Mouse (Mus musculus): ENCODE data around the gene Efcab11. TPM values are rescaled to one million over a fixed set of nuclear protein-coding genes. Genes with fewer than 3 reads are reported as not detected.

Efcab11 gene
- polyA plus RNA-seq (2014; fragmentation: Nextera tagmentation; extraction: Ambion mirVana) = 8.4 and 12.5 TPM in 2 replicates

DNA sequence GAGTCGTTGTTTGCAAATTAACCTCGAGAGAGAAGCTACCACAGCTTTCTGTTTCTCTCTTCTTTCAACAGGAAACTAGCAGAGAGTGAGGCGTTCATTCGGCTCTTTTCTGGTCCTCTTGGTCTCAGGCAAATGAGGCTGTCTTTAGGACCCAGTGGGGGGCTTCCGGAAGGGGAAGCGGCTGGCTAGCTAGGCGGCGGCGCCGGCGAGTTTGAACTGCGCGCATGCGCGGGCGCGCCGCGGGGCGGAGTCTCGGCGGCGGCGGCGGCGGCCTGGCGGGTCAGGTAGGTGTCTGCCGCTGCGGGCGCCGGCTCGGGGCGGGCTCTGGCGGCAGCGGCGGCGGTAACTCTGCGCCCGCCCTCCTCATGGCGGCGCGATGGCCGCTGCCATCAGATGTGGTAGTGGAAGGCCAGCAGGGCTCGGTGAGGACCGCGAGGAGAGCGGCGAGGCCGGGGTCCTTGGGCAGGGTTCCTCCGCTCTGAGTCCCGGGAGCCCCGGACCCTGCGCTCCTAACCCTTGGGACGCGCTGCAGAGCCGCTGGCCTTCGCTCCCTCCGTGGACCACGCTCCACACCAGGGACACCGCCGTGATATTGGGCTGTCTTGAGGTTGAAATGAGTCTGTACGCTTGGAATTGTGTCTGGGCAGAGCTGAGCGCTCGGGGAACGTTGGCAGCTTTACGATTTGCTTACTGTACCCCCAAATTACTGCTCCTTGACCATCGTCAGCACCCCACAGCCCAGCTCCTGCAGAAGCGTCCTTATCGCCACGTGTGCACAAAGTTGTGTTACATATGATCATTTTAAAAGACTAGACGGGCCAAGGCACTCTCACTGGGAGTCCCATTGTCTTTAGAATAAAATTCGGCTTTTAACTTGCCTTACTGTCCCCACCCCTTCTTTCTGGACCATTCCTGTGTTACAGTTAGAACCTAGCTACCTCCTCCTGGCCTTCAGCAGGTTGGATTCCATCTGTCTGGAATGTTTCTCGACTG, at the start of gene Efcab11, which contains the start of gene Tdp1:
Gene Efcab11 (minus strand): TSS at position 171 of the 993 bp plus-strand sequence.
Gene Tdp1 (plus strand): TSS at position 249 of the 993 bp plus-strand sequence.
- Histone ChIP-seq H3K4me1 (ENCODE audit: control insufficient read depth, insufficient read depth, low read length) (peaks cover 15% of the 10 kb centered on the region), H3K9ac (ENCODE audit: low read length) (peak within 1 kb of the TSS; percentile 89), H3K4me3 (ENCODE audit: low read depth, low read length) (peak within 1 kb of the TSS; percentile 71), H3K27ac (ENCODE audit: low read depth, low read length) (peak within 1 kb of the TSS; percentile 76), H3K9me3 (replicated peaks; ENCODE audit: control insufficient read depth, low read length) (no peaks in the 10 kb centered on the region), H3K4me2 (ENCODE audit: low read length) (peak within 1 kb of the TSS; percentile 71), H3K27me3 (replicated peaks; ENCODE audit: control insufficient read depth, insufficient read depth, low read length) (no peaks in the 10 kb centered on the region), H3K36me3 (ENCODE audit: control insufficient read depth, insufficient read depth, low read length) (0 out of 2 replicates have a peak, but pooled peaks cover 6% of the 10 kb centered on the region)
- DNase-seq (ENCODE audit: low spot score) (peak; percentile 97), ATAC-seq (peak; percentile 84)
- WGBS = under 1% methylated on average over 68 of the region's 73 CpGs

DNA sequence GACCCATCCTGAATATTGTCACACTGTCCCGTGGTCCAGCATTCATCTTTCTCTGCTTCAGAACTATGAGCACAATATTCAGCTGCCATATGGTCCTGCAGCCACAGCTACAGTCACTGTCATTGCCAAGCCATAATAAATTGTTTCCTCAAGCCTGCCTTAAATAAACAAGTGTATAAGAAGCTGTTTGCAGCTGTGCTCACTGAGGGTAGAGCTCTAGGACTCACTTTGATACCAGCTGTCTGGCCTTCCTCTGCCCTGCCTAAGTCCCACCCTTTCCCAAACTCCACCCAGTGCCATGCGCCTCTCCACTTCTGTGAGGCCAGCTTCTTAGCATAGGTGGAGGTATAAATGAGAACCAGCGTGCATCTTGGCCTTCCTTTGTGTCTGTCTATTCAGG, 49.4 kb upstream of the Efcab11 start:
- no peaks in the 10 kb centered on the region for H3K9me3 ChIP-seq (replicated peaks; ENCODE audit: control insufficient read depth, low read length)
- no peak overlapping the region for H3K4me2 ChIP-seq (ENCODE audit: low read length)
- peaks cover 33% of the 10 kb centered on the region for H3K36me3 ChIP-seq (ENCODE audit: control insufficient read depth, insufficient read depth, low read length)
- H3K27ac ChIP-seq (ENCODE audit: low read depth, low read length) = no peak overlapping the region
- H3K9ac ChIP-seq (ENCODE audit: low read length) = no peak overlapping the region
- no peaks in the 10 kb centered on the region for H3K4me1 ChIP-seq (ENCODE audit: control insufficient read depth, insufficient read depth, low read length)
- H3K4me3 ChIP-seq (ENCODE audit: low read depth, low read length) = no peak overlapping the region
- WGBS = 93% methylated on average over 3 of the region's 3 CpGs
- DNase-seq (ENCODE audit: low spot score) = no peak
- H3K27me3 ChIP-seq (replicated peaks; ENCODE audit: control insufficient read depth, insufficient read depth, low read length) = no peaks in the 10 kb centered on the region
- ATAC-seq = no peak

GRCm38 (mm10) chr12:99932245-99932644, 48.0 kb upstream of the Efcab11 start:
- WGBS = 92% methylated on average over 4 of the region's 4 CpGs
- DNase-seq (ENCODE audit: low spot score) = no peak
- Histone ChIP-seq H3K9me3 (replicated peaks; ENCODE audit: control insufficient read depth, low read length) (no peaks in the 10 kb centered on the region), H3K4me1 (ENCODE audit: control insufficient read depth, insufficient read depth, low read length) (no peaks in the 10 kb centered on the region), H3K4me2 (ENCODE audit: low read length) (no peak overlapping the region), H3K27me3 (replicated peaks; ENCODE audit: control insufficient read depth, insufficient read depth, low read length) (no peaks in the 10 kb centered on the region), H3K27ac (ENCODE audit: low read depth, low read length) (no peak overlapping the region), H3K9ac (ENCODE audit: low read length) (no peak overlapping the region), H3K36me3 (ENCODE audit: control insufficient read depth, insufficient read depth, low read length) (peaks cover 32% of the 10 kb centered on the region), H3K4me3 (ENCODE audit: low read depth, low read length) (no peak overlapping the region)
- no peak for ATAC-seq

DNA sequence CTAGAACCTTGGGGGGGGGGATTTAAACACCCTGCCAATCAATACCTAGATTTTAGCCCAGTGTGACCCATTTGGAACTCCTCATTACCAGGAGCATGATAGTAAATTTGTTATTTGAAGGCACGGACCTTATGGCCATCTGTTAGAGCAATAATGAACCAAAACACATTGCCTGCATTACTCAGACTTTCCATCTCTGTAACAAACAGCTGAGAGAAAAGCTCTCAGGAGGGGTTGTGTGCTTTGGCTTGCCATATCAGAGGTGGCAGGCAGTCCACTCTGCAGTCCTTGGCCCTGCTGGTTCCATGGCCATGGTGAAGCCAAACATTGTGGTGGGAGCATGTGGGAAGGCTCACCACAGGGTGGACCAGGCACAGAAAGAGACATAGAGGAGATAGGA, 44.9 kb upstream of the Efcab11 start:
- Histone ChIP-seq H3K36me3 (ENCODE audit: control insufficient read depth, insufficient read depth, low read length) (peaks cover 39% of the 10 kb centered on the region), H3K27ac (ENCODE audit: low read depth, low read length) (no peak overlapping the region)
- 87% methylated on average over 1 of the region's 1 CpGs for WGBS

DNA sequence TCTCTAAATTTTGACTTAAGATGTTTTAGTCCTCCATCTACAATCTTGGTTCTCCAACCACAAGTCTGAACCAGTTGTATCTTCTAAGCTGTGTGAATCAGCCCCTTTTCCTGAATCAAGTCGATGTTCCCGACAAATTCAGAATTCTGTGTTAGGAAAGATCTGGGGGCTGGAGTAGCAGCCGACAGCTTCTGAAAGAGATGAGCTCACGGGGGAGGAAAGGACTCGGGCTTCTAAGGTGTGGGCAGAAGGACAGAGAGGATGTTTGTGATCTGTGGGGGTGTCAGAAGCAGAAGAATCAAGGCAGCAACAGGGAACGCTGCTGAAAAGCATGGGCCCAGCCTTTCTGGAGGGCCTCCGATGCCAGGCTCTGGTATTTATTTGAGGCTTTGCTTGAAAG, 44.1 kb upstream of the Efcab11 start:
- no peaks in the 10 kb centered on the region for H3K27me3 ChIP-seq (replicated peaks; ENCODE audit: control insufficient read depth, insufficient read depth, low read length)
- H3K4me1 ChIP-seq (ENCODE audit: control insufficient read depth, insufficient read depth, low read length) = peaks cover 3% of the 10 kb centered on the region; the same call in 1 of the 2 replicates
- H3K4me3 ChIP-seq (ENCODE audit: low read depth, low read length) = no peak overlapping the region
- 90% methylated on average over 7 of the region's 7 CpGs for WGBS
- no peak overlapping the region for H3K9ac ChIP-seq (ENCODE audit: low read length)
- ATAC-seq (no peak), DNase-seq (ENCODE audit: low spot score) (no peak)
- H3K36me3 ChIP-seq (ENCODE audit: control insufficient read depth, insufficient read depth, low read length) = peaks cover 39% of the 10 kb centered on the region
- no peak overlapping the region for H3K4me2 ChIP-seq (ENCODE audit: low read length)
- no peak overlapping the region for H3K27ac ChIP-seq (ENCODE audit: low read depth, low read length)
- H3K9me3 ChIP-seq (replicated peaks; ENCODE audit: control insufficient read depth, low read length) = no peaks in the 10 kb centered on the region

More for the DNA sequence above, 44.9 kb upstream of the Efcab11 start:
- Histone ChIP-seq H3K4me3 (ENCODE audit: low read depth, low read length) (no peak overlapping the region), H3K4me1 (ENCODE audit: control insufficient read depth, insufficient read depth, low read length) (no peaks in the 10 kb centered on the region), H3K9ac (ENCODE audit: low read length) (no peak overlapping the region), H3K27me3 (replicated peaks; ENCODE audit: control insufficient read depth, insufficient read depth, low read length) (no peaks in the 10 kb centered on the region), H3K4me2 (ENCODE audit: low read length) (no peak overlapping the region), H3K9me3 (replicated peaks; ENCODE audit: control insufficient read depth, low read length) (no peaks in the 10 kb centered on the region)
- ATAC-seq = no peak
- no peak for DNase-seq (ENCODE audit: low spot score)

DNA sequence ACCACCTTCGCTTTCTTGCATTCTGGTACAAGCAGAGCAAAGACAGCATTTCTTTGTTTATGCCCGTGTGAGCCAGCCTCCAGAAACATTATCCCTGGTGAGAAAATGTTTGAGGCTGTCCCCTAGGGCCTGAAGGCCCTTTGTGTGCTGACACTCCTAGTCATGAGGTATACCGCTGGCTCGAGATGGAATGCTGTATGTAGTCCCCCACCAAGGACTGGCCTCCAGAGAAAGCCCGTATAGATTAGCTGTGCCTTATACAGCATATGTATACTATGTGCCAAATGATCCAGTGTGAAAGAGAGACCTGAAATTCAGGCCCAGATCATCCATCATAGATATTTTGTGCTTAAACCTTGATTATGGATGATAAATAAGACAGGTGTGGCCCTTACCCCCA, 39.5 kb upstream of the Efcab11 start:
- no peaks in the 10 kb centered on the region for H3K9me3 ChIP-seq (replicated peaks; ENCODE audit: control insufficient read depth, low read length)
- no peak overlapping the region for H3K4me2 ChIP-seq (ENCODE audit: low read length)
- 35% methylated on average over 5 of the region's 5 CpGs for WGBS
- no peak overlapping the region; the same call in 1 of the 2 replicates for H3K9ac ChIP-seq (ENCODE audit: low read length)
- peak overlapping the region; percentile 39 for H3K27ac ChIP-seq (ENCODE audit: low read depth, low read length)
- no peak overlapping the region for H3K4me3 ChIP-seq (ENCODE audit: low read depth, low read length)
- peaks cover 44% of the 10 kb centered on the region for H3K36me3 ChIP-seq (ENCODE audit: control insufficient read depth, insufficient read depth, low read length)
- DNase-seq (ENCODE audit: low spot score) (no peak), ATAC-seq (peak; percentile 54; the same call in 1 of the 2 replicates)
- H3K4me1 ChIP-seq (ENCODE audit: control insufficient read depth, insufficient read depth, low read length) = peaks cover 8% of the 10 kb centered on the region; the same call in 1 of the 2 replicates
- no peaks in the 10 kb centered on the region for H3K27me3 ChIP-seq (replicated peaks; ENCODE audit: control insufficient read depth, insufficient read depth, low read length)

- Histone ChIP-seq H3K9ac (ENCODE audit: low read length) (no peak overlapping the region; the same call in 1 of the 2 replicates), H3K4me1 (ENCODE audit: control insufficient read depth, insufficient read depth, low read length) (peaks cover 8% of the 10 kb centered on the region; the same call in 1 of the 2 replicates), H3K9me3 (replicated peaks; ENCODE audit: control insufficient read depth, low read length) (no peaks in the 10 kb centered on the region), H3K4me3 (ENCODE audit: low read depth, low read length) (no peak overlapping the region), H3K4me2 (ENCODE audit: low read length) (no peak overlapping the region), H3K36me3 (ENCODE audit: control insufficient read depth, insufficient read depth, low read length) (peaks cover 46% of the 10 kb centered on the region), H3K27me3 (replicated peaks; ENCODE audit: control insufficient read depth, insufficient read depth, low read length) (no peaks in the 10 kb centered on the region), H3K27ac (ENCODE audit: low read depth, low read length) (peak overlapping the region; percentile 39)
- 8% methylated on average over 5 of the region's 5 CpGs for WGBS
- ATAC-seq = peak; percentile 87
- DNase-seq (ENCODE audit: low spot score) = peak; percentile 86
Observed at GRCm38 (mm10) chr12:99923131-99923606, 38.9 kb upstream of the Efcab11 start.

DNA sequence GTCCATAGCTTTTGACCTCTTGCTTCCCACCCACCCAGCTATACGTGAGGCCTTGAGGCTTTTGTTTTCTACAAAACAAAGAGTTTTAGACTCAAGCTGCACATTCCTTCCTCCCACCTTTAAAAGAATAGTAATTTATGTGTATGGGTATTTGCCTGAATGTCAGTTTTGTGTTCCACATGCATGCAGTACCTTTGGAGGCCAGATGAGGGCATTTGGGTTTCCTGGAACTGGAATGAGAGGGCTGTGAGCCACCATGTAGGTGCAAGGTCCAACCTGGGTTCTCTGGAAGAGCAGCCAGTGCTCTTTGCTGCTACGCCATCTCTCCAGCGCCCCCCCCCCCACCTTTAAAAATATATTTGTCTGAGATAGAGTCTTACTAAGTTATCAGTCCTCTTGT, 36.8 kb upstream of the Efcab11 start:
- ATAC-seq (no peak), DNase-seq (ENCODE audit: low spot score) (peak; percentile 33)
- H3K4me2 ChIP-seq (ENCODE audit: low read length) = no peak overlapping the region
- peaks cover 43% of the 10 kb centered on the region for H3K36me3 ChIP-seq (ENCODE audit: control insufficient read depth, insufficient read depth, low read length)
- no peaks in the 10 kb centered on the region for H3K9me3 ChIP-seq (replicated peaks; ENCODE audit: control insufficient read depth, low read length)
- H3K27ac ChIP-seq (ENCODE audit: low read depth, low read length) = no peak overlapping the region
- WGBS = 80% methylated on average over 3 of the region's 3 CpGs
- H3K4me3 ChIP-seq (ENCODE audit: low read depth, low read length) = no peak overlapping the region
- peaks cover 8% of the 10 kb centered on the region; the same call in 1 of the 2 replicates for H3K4me1 ChIP-seq (ENCODE audit: control insufficient read depth, insufficient read depth, low read length)
- no peaks in the 10 kb centered on the region for H3K27me3 ChIP-seq (replicated peaks; ENCODE audit: control insufficient read depth, insufficient read depth, low read length)
- H3K9ac ChIP-seq (ENCODE audit: low read length) = no peak overlapping the region

Data from forebrain, embryonic 14.5 days (tissue).